Mouse (Mus musculus) ES-E14 (cell line): ENCODE data around the gene Mmgt2. TPM values are rescaled to one million over a fixed set of nuclear protein-coding genes. Genes with fewer than 3 reads are reported as not detected.

Experiments used
- DNase-seq: peaks from one replicate; pipeline ENCODE4 v3.0.0-alpha.2; 2013; ENCODE audit warnings: low read depth, low spot score
- H3K27ac ChIP-seq: 2 replicates; pipeline ENCODE4 v1.5.1; 2012; ENCODE audit warnings: low read depth, mild to moderate bottlenecking, low read length, moderate library complexity, mixed read lengths; ENCODE audit not compliant: poor library complexity, insufficient read depth, severe bottlenecking
- H3K36me3 ChIP-seq: 2 replicates; pipeline ENCODE4 v1.6.1; 2012; ENCODE audit warnings: mild to moderate bottlenecking, low read length, moderate library complexity, mixed read lengths; ENCODE audit not compliant: control insufficient read depth, poor library complexity, insufficient read depth, severe bottlenecking
- H3K4me1 ChIP-seq, 2 experiments: fragments of 150-350 bp in 1 of 2; sonication (generic) in 1 of 2; 2 replicates each; pipeline ENCODE4 v1.6.1; 2012; ENCODE audit warnings: low read length in 2 of 2, mild to moderate bottlenecking in 1 of 2, mixed read lengths in 1 of 2; ENCODE audit not compliant: control insufficient read depth in 2 of 2, insufficient read depth in 2 of 2, poor library complexity in 1 of 2
- H3K4me3 ChIP-seq, 2 experiments: fragments of 150-350 bp in 1 of 2; sonication (generic) in 1 of 2; 2 replicates each; pipeline ENCODE4 v1.5.1; 2012; ENCODE audit warnings: low read length in 2 of 2, low read depth in 1 of 2, mild to moderate bottlenecking in 1 of 2, mixed read lengths in 1 of 2; ENCODE audit not compliant: insufficient read depth in 1 of 2, poor library complexity in 1 of 2, severe bottlenecking in 1 of 2
- H3K9ac ChIP-seq: 2 replicates; pipeline ENCODE4 v1.6.1; 2012; ENCODE audit warnings: low read depth, mild to moderate bottlenecking, low read length, mixed read lengths; ENCODE audit not compliant: poor library complexity, insufficient read depth, severe bottlenecking
- H3K9me3 ChIP-seq: fragments of 150-350 bp; sonication (generic); 2 replicates; pipeline ENCODE4 v1.6.1; 2012; ENCODE audit warnings: low read depth, mild to moderate bottlenecking, low read length; ENCODE audit not compliant: control insufficient read depth, insufficient read depth
- CHD2 ChIP-seq: IDR thresholded peaks from 2 replicates; pipeline ENCODE4 v1.6.1; 2014; ENCODE audit warnings: mild to moderate bottlenecking, low read depth, low read length, inconsistent platforms
- HCFC1 ChIP-seq: IDR thresholded peaks from 2 replicates; pipeline ENCODE4 v1.6.1; 2012; ENCODE audit warnings: low read length, inconsistent platforms, borderline replicate concordance; ENCODE audit not compliant: insufficient read depth
- MAFK ChIP-seq: IDR thresholded peaks from 2 replicates; pipeline ENCODE4 v1.6.1; 2014; ENCODE audit warnings: mild to moderate bottlenecking, low read depth, low read length, inconsistent platforms; ENCODE audit not compliant: insufficient read depth
- ZC3H11A ChIP-seq: IDR thresholded peaks from 2 replicates; pipeline ENCODE4 v1.6.1; 2012; ENCODE audit warnings: low read depth, mild to moderate bottlenecking, inconsistent platforms, low read length, borderline replicate concordance
- ZNF384 ChIP-seq: IDR thresholded peaks from 2 replicates; pipeline ENCODE4 v1.6.1; 2012; ENCODE audit warnings: low read depth, low read length, inconsistent platforms
- in situ Hi-C, 2 experiments: fragments of 600-800 bp; cut with MboI; formaldehyde crosslinking; loops; one replicate each; pipeline ENCODE4 v1.15.1; 2025; ENCODE audit warnings: low sequenced_read_pairs in 2 of 2, inconsistent platforms in 1 of 2; ENCODE audit not compliant: unreplicated experiment in 2 of 2
- total RNA-seq: library from RNA; depleted of rRNA; stranded (reverse); fragments of 300-350 nt; gene quantifications from 2 replicates; pipeline ENCODE4 v1.2.3, GENCODE M21; 2012

Gene Mmgt2
- total RNA-seq, 1 experiment, result 11.4 TPM

DNA sequence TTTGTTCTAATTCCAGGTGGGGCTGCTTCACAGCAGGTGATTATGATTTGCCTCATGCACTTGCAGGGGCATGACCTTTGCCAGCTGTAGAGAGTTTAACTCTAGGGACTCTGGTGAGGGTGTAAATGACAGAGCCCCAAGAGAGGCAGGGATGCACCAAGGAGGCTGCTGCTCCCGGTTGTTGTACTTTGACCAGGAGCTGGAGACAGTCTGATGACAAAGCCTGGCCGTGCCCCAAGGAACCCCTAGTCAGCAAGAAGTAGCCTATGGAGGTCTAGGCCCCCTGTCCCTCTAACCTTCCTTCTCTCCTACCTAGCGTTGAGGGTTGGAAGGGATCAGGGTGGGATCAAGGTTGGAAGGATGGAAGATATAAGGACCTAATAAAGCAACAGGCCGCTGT lies 33.0 kb upstream of the Mmgt2 start:
- in situ Hi-C loops, result no loop called here
- Histone ChIP-seq H3K27ac (no peak overlapping the region), H3K9me3 (no peaks in the 10 kb centered on the region), H3K4me3 (no peak overlapping the region), H3K4me1 (peaks cover 0 to 2% of the 10 kb centered on the region in 2 experiments; a peak in 1 of 4 replicates), H3K9ac (no peak overlapping the region), H3K36me3 (peaks cover 2% of the 10 kb centered on the region; the same call in 1 of the 2 replicates)
- no peak for TF ChIP-seq CHD2
- no peak for TF ChIP-seq ZNF384
- TF ChIP-seq HCFC1, result no peak
- DNase-seq, result no peak

DNA sequence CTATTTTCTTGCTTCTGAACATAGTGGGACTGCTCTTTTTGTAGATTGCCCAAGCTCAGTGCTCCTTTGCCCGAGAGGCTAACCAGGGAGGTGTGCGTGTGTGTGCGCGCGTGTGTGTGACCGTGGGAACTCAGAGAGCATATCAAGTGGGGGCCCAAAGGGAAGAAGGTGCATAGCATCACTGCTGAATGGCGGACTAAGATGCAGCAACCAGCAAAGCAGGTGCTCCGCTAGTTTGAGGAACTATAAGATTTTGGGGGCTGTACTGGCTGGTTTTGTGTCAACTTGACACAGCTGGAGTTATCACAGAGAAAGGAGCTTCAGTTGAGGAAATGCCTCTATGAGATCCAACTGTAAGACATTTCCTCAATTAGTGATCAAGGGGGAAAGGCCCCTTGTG lies 27.4 kb upstream of the Mmgt2 start:
- H3K36me3 ChIP-seq, result peaks cover 2% of the 10 kb centered on the region; the same call in 1 of the 2 replicates
- H3K9ac ChIP-seq, result no peak overlapping the region
- no peak overlapping the region for H3K27ac ChIP-seq
- TF ChIP-seq ZNF384 (no peak), ZC3H11A (no peak), MAFK (no peak), HCFC1 (no peak), CHD2 (no peak)
- peaks cover 4 to 6% of the 10 kb centered on the region in 2 experiments; a peak in 2 of 4 replicates for H3K4me1 ChIP-seq
- no peak overlapping the region for H3K4me3 ChIP-seq
- no peaks in the 10 kb centered on the region for H3K9me3 ChIP-seq
- in situ Hi-C loops, result no loop called here
- no peak for DNase-seq

DNA sequence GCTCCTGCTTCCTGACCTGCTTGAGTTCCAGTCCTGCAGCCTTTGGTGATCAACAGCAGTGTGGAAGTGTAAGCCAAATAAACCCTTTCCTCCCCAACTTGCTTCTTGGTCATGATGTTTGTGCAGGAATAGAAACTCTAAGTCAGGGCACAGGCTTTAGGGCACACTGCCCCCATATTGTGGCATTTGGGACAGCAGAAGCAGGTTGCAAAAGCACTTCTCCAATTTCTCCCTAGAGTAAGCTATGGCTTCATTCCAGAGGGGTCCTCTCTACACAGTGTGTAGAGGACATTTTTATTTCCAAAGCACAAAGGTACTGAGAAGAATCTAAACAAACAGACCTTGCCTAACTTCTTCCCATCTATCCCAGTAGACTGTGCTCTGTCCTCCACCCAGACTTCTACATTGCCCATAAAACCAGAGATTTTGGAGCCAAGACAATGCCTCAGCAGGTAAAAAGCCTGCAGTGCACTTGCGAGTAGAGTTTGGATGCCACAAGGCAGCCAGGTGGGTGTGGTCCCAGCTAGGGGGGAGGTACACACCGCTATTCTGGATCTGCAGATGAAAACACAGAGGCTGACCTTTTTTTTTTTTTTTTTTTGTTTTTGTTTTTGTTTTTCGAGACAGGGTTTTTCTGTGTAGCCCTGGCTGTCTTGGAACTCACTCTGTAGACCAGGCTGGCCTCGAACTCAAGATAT lies 26.7 kb upstream of the Mmgt2 start:
- Histone ChIP-seq H3K9ac (no peak overlapping the region), H3K27ac (no peak overlapping the region), H3K36me3 (peaks cover 2% of the 10 kb centered on the region; the same call in 1 of the 2 replicates), H3K9me3 (no peaks in the 10 kb centered on the region), H3K4me3 (no peak overlapping the region), H3K4me1 (peaks cover 4 to 6% of the 10 kb centered on the region in 2 experiments; a peak in 2 of 4 replicates)
- in situ Hi-C loops, result no loop called here
- DNase-seq, result no peak
- TF ChIP-seq ZNF384 (no peak), HCFC1 (no peak), MAFK (no peak), CHD2 (no peak), ZC3H11A (no peak)

DNA sequence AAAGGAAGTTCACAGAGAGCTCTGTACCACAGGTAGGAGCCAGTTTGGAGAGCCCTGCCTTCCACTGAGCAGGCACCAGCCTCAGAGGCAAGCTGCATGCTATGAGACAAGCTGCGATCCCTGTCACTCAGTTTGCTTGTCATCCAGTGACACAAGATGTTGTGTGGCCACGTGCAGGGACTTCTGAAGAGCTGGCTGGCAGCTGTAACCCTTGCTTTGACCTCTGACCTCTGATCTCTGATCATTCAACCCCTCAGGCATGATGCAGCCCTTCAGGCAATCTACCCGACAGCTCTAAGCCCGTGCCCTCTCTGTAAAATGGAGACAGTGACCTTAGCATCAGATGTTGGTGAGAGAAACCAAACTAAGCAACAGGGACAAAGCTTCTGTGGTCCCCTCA lies 25.6 kb upstream of the Mmgt2 start:
- peaks cover 2% of the 10 kb centered on the region; the same call in 1 of the 2 replicates for H3K36me3 ChIP-seq
- TF ChIP-seq CHD2 (no peak), ZC3H11A (no peak), ZNF384 (no peak), HCFC1 (no peak)
- no peak overlapping the region for H3K9ac ChIP-seq
- in situ Hi-C loops, result no loop called here
- DNase-seq, result no peak
- H3K4me1 ChIP-seq, result peaks cover 4 to 6% of the 10 kb centered on the region in 2 experiments; a peak in 2 of 4 replicates
- no peaks in the 10 kb centered on the region for H3K9me3 ChIP-seq
- H3K27ac ChIP-seq, result no peak overlapping the region
- no peak overlapping the region for H3K4me3 ChIP-seq
